Mouse (Mus musculus): ENCODE results near the gene Kcne4. TPM values are rescaled to one million over a fixed set of nuclear protein-coding genes. Genes with fewer than 3 reads are reported as not detected.

The Kcne4 gene
- polyA plus RNA-seq, 2 experiments, result 0.06 to 0.13 TPM

GRCm38 (mm10) chr1:78819592-78819991 lies 3.0 kb downstream of the Kcne4 start:
- no peak for TF ChIP-seq CTCF (IDR thresholded peaks at IDR 0.05; ENCODE audit: low read depth)
- TF ChIP-seq EP300 (IDR thresholded peaks at IDR 0.05; ENCODE audit: low read depth), result no peak
- ATAC-seq (ENCODE audit: insufficient read depth) (no peak), DNase-seq (ENCODE audit: low read depth in 3 of 3, low spot score in 3 of 3) (no peak)
- Histone ChIP-seq H3K4me2 (ENCODE audit: low read depth) (no peak overlapping the region), H3K36me3 (replicated peaks; ENCODE audit: control insufficient read depth, insufficient read depth, low read depth) (no peaks in the 10 kb centered on the region), H3K9me3 (ENCODE audit: control insufficient read depth, low read length) (no peaks in the 10 kb centered on the region), H3K9ac (replicated peaks) (no peak overlapping the region), H3K27me3 (ENCODE audit: control insufficient read depth, insufficient read depth, low read length) (no peaks in the 10 kb centered on the region), H3K27ac (no peak overlapping the region), H3K4me1 (replicated peaks; ENCODE audit: control insufficient read depth in 2 of 2, insufficient read depth in 2 of 2, low read length in 1 of 2) (peaks cover 0 to 2% of the 10 kb centered on the region in 2 experiments; a peak in 1 of 4 replicates), H3K4me3 (ENCODE audit: insufficient read depth in 1 of 2, low read depth in 2 of 2, low read length in 2 of 2) (no peak overlapping the region)
- 59% methylated on average over 7 of the region's 7 CpGs for WGBS (ENCODE audit: insufficient replicate concordance)

DNA sequence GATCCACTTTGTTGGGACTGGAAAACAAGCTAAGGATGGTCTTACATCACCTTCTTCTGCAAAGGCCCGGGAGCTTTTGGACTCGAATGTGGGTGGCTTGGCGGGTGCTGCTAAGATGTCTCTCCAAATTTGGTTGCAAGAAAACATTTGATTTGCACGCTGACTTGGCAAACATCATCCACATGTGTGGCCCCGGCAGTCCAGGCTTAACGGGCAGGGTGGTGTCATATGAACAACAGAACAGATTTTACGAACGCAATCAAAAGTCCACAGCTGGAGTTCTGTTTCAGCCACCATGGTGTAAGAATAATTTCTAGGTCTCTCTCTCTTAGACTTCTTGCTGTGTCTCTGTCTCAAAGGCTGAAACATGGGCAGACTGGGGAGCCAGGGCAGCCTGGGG lies 3.6 kb downstream of the Kcne4 start:
- 66% methylated on average over 8 of the region's 8 CpGs for WGBS (ENCODE audit: insufficient replicate concordance)
- H3K4me2 ChIP-seq (ENCODE audit: low read depth), result no peak overlapping the region
- no peak for TF ChIP-seq CTCF (IDR thresholded peaks at IDR 0.05; ENCODE audit: low read depth)
- no peak for TF ChIP-seq EP300 (IDR thresholded peaks at IDR 0.05; ENCODE audit: low read depth)
- peaks cover 0 to 2% of the 10 kb centered on the region in 2 experiments; a peak in 1 of 4 replicates for H3K4me1 ChIP-seq (replicated peaks; ENCODE audit: control insufficient read depth in 2 of 2, insufficient read depth in 2 of 2, low read length in 1 of 2)
- ATAC-seq (ENCODE audit: insufficient read depth), result no peak
- no peak overlapping the region for H3K4me3 ChIP-seq (ENCODE audit: insufficient read depth in 1 of 2, low read depth in 2 of 2, low read length in 2 of 2)
- H3K36me3 ChIP-seq (replicated peaks; ENCODE audit: control insufficient read depth, insufficient read depth, low read depth), result no peaks in the 10 kb centered on the region
- no peaks in the 10 kb centered on the region for H3K27me3 ChIP-seq (ENCODE audit: control insufficient read depth, insufficient read depth, low read length)
- H3K27ac ChIP-seq, result no peak overlapping the region
- DNase-seq (ENCODE audit: low read depth in 3 of 3, low spot score in 3 of 3), result no peak
- no peak overlapping the region for H3K9ac ChIP-seq (replicated peaks)
- H3K9me3 ChIP-seq (ENCODE audit: control insufficient read depth, low read length), result no peaks in the 10 kb centered on the region

DNA sequence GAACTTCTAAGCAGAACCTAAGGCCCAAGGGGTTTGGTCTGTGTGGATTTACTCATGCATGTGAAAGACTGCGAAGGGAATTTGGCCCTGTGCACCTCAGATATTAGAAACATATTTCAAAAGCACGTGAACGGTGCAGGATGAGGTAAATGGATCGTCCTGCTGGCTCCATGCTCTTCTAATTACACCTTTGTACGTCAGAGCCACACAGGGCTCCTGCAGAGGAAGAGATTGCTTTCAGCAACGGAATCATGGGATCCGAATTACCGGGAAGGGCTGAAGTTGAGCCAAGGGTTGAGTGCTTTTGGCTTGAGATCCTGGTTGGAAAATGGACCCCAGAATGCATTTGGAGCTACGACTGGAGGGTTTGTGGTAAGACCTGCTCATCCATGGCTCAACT lies 4.6 kb downstream of the Kcne4 start:
- DNase-seq (ENCODE audit: low read depth in 3 of 3, low spot score in 3 of 3) (no peak), ATAC-seq (ENCODE audit: insufficient read depth) (no peak)
- 72% methylated on average over 9 of the region's 9 CpGs for WGBS (ENCODE audit: insufficient replicate concordance)
- Histone ChIP-seq H3K9me3 (ENCODE audit: control insufficient read depth, low read length) (no peaks in the 10 kb centered on the region), H3K4me1 (replicated peaks; ENCODE audit: control insufficient read depth in 2 of 2, insufficient read depth in 2 of 2, low read length in 1 of 2) (peaks cover 0 to 2% of the 10 kb centered on the region in 2 experiments; a peak in 1 of 4 replicates), H3K27me3 (ENCODE audit: control insufficient read depth, insufficient read depth, low read length) (no peaks in the 10 kb centered on the region), H3K4me2 (ENCODE audit: low read depth) (no peak overlapping the region), H3K9ac (replicated peaks) (no peak overlapping the region), H3K27ac (no peak overlapping the region), H3K36me3 (replicated peaks; ENCODE audit: control insufficient read depth, insufficient read depth, low read depth) (no peaks in the 10 kb centered on the region), H3K4me3 (ENCODE audit: insufficient read depth in 1 of 2, low read depth in 2 of 2, low read length in 2 of 2) (no peak overlapping the region)
- TF ChIP-seq EP300 (IDR thresholded peaks at IDR 0.05; ENCODE audit: low read depth), result no peak
- no peak for TF ChIP-seq CTCF (IDR thresholded peaks at IDR 0.05; ENCODE audit: low read depth)

DNA sequence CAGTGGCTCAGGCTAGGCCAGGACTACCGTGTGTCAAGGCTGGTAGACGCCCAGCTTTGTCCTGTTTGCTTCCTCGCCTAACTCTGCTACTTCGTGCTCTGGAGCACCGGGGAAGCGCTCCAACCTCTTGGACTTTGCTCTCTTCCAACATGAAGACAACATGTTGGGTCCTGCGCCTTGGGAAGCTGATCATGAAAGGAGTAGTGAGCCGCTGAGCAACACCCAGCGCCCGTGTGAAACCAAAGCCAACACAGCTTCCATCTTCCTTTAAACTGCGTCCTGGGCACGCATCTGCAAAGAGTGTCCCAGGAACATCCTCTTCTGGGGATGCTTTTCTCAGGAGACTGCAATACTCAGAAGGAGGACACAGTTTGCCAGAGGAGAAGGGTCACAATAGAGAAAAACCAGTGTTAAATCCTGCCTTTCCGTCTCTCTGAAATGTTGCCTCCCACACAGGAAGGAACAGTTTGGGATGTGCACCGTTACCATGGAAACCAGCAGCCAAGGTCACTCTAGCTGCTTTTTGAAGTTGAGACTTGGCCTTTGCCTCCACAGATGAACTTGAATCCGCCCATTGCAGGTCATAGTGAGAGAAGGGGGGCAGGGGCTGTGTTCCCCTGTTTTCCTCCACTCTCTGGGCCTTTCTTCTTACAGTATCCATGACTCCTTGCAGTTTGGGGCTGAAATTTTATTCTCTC lies 5.3 kb downstream of the Kcne4 start:
- H3K27me3 ChIP-seq (ENCODE audit: control insufficient read depth, insufficient read depth, low read length), result no peaks in the 10 kb centered on the region
- H3K9me3 ChIP-seq (ENCODE audit: control insufficient read depth, low read length), result no peaks in the 10 kb centered on the region
- WGBS (ENCODE audit: insufficient replicate concordance), result 68% methylated on average over 15 of the region's 15 CpGs
- no peak overlapping the region for H3K4me3 ChIP-seq (ENCODE audit: insufficient read depth in 1 of 2, low read depth in 2 of 2, low read length in 2 of 2)
- H3K27ac ChIP-seq, result no peak overlapping the region
- peaks cover 0 to 2% of the 10 kb centered on the region in 2 experiments; a peak in 1 of 4 replicates for H3K4me1 ChIP-seq (replicated peaks; ENCODE audit: control insufficient read depth in 2 of 2, insufficient read depth in 2 of 2, low read length in 1 of 2)
- DNase-seq (ENCODE audit: low read depth in 3 of 3, low spot score in 3 of 3), result no peak
- H3K4me2 ChIP-seq (ENCODE audit: low read depth), result no peak overlapping the region
- no peaks in the 10 kb centered on the region for H3K36me3 ChIP-seq (replicated peaks; ENCODE audit: control insufficient read depth, insufficient read depth, low read depth)
- TF ChIP-seq CTCF (IDR thresholded peaks at IDR 0.05; ENCODE audit: low read depth) (no peak), EP300 (IDR thresholded peaks at IDR 0.05; ENCODE audit: low read depth) (no peak)
- ATAC-seq (ENCODE audit: insufficient read depth), result no peak
- no peak overlapping the region for H3K9ac ChIP-seq (replicated peaks)

- H3K27me3 ChIP-seq (ENCODE audit: control insufficient read depth, insufficient read depth, low read length), result no peaks in the 10 kb centered on the region
- H3K27ac ChIP-seq, result no peak overlapping the region
- no peak for DNase-seq (ENCODE audit: low read depth in 3 of 3, low spot score in 3 of 3)
- ATAC-seq (ENCODE audit: insufficient read depth), result no peak
- H3K9me3 ChIP-seq (ENCODE audit: control insufficient read depth, low read length), result no peaks in the 10 kb centered on the region
- WGBS (ENCODE audit: insufficient replicate concordance), result 50% methylated on average over 3 of the region's 3 CpGs
- H3K4me2 ChIP-seq (ENCODE audit: low read depth), result no peak overlapping the region
- TF ChIP-seq CTCF (IDR thresholded peaks at IDR 0.05; ENCODE audit: low read depth), result no peak
- TF ChIP-seq EP300 (IDR thresholded peaks at IDR 0.05; ENCODE audit: low read depth), result no peak
- no peaks in the 10 kb centered on the region for H3K36me3 ChIP-seq (replicated peaks; ENCODE audit: control insufficient read depth, insufficient read depth, low read depth)
- no peak overlapping the region for H3K4me3 ChIP-seq (ENCODE audit: insufficient read depth in 1 of 2, low read depth in 2 of 2, low read length in 2 of 2)
- no peak overlapping the region for H3K9ac ChIP-seq (replicated peaks)
- peaks cover 0 to 2% of the 10 kb centered on the region in 2 experiments; a peak in 1 of 4 replicates for H3K4me1 ChIP-seq (replicated peaks; ENCODE audit: control insufficient read depth in 2 of 2, insufficient read depth in 2 of 2, low read length in 1 of 2)
Observed at GRCm38 (mm10) chr1:78825246-78825645, 8.7 kb downstream of the Kcne4 start.

All from liver, embryonic 14.5 days (tissue).